Mouse (Mus musculus) lung, postnatal 0 days (tissue): ENCODE data around the gene Nme6. TPM values are rescaled to one million over a fixed set of nuclear protein-coding genes. Genes with fewer than 3 reads are reported as not detected.
A peak's percentile ranks its signal among the peaks of the same experiment; 100 is the strongest.
"Not testable (repeated sequence)": the region's sequence is repeated elsewhere in the genome, so short reads cannot be mapped to it uniquely, and the experiment has no call there.

Source experiments
- ATAC-seq: fragments of 200-750 bp; cut with Nextera tagmentation; 2 replicates; pipeline ENCODE4 v1.8.0; 2017; ENCODE audit warnings: moderate library complexity
- DNase-seq: peaks from one replicate; pipeline ENCODE4 v3.0.0-alpha.2; 2016; ENCODE audit warnings: low spot score
- H3K27ac ChIP-seq: fragments of 300-500 bp; sonication (generic); 2 replicates; pipeline ENCODE4 v1.5.1; 2014; ENCODE audit warnings: antibody characterized with exemption, mild to moderate bottlenecking, low read length, mixed read lengths
- H3K27me3 ChIP-seq: fragments of 300-500 bp; sonication (generic); replicated peaks from 2 replicates; pipeline ENCODE4 v1.6.1; 2014; ENCODE audit warnings: low read length, mixed read lengths; ENCODE audit not compliant: insufficient read depth
- H3K36me3 ChIP-seq: fragments of 300-500 bp; sonication (generic); 2 replicates; pipeline ENCODE4 v1.6.1; 2014; ENCODE audit warnings: low read length, mixed read lengths; ENCODE audit not compliant: insufficient read depth
- H3K4me1 ChIP-seq: fragments of 300-500 bp; sonication (generic); 2 replicates; pipeline ENCODE4 v1.6.1; 2014; ENCODE audit warnings: antibody characterized with exemption, low read depth, low read length, mixed read lengths; ENCODE audit not compliant: insufficient read depth
- H3K4me2 ChIP-seq: fragments of 300-500 bp; sonication (generic); replicated peaks from 2 replicates; pipeline ENCODE4 v1.6.1; 2014; ENCODE audit warnings: low read depth, mild to moderate bottlenecking, low read length, moderate library complexity, mixed read lengths
- H3K4me3 ChIP-seq: fragments of 300-500 bp; sonication (generic); 2 replicates; pipeline ENCODE4 v1.5.1; 2014; ENCODE audit warnings: low read depth, low read length
- H3K9ac ChIP-seq: fragments of 300-500 bp; sonication (generic); replicated peaks from 2 replicates; pipeline ENCODE4 v1.6.1; 2014; ENCODE audit warnings: low read depth, mild to moderate bottlenecking
- H3K9me3 ChIP-seq: fragments of 300-500 bp; sonication (generic); 2 replicates; pipeline ENCODE4 v1.6.1; 2016; ENCODE audit warnings: low read length, mixed read lengths
- CTCF ChIP-seq: IDR thresholded peaks from 2 replicates; pipeline ENCODE4 v1.5.1; 2016; ENCODE audit warnings: antibody characterized with exemption, mild to moderate bottlenecking
- EP300 ChIP-seq: IDR thresholded peaks from 2 replicates; pipeline ENCODE4 v1.6.1; 2016; ENCODE audit warnings: antibody characterized with exemption, mild to moderate bottlenecking, control low read depth
- WGBS: fragments of 180-500 bp; shearing (Covaris S2); extraction: QIAGEN DNeasy Blood & Tissue Kit; methylation state at CpG from one replicate; pipeline ENCODE4 v1.1.7; 2014; 5-methylcytosine and 5-hydroxymethylcytosine counted together
- polyA plus RNA-seq: library from polyadenylated mRNA; unstranded; fragments of >200 nt; fragmentation: Nextera tagmentation; extraction: Ambion mirVana; gene quantifications from 2 replicates; pipeline ENCODE4 v1.2.1, GENCODE M21; 2015

Nme6 gene
- 22.3 and 24.4 TPM in 2 replicates for polyA plus RNA-seq

DNA sequence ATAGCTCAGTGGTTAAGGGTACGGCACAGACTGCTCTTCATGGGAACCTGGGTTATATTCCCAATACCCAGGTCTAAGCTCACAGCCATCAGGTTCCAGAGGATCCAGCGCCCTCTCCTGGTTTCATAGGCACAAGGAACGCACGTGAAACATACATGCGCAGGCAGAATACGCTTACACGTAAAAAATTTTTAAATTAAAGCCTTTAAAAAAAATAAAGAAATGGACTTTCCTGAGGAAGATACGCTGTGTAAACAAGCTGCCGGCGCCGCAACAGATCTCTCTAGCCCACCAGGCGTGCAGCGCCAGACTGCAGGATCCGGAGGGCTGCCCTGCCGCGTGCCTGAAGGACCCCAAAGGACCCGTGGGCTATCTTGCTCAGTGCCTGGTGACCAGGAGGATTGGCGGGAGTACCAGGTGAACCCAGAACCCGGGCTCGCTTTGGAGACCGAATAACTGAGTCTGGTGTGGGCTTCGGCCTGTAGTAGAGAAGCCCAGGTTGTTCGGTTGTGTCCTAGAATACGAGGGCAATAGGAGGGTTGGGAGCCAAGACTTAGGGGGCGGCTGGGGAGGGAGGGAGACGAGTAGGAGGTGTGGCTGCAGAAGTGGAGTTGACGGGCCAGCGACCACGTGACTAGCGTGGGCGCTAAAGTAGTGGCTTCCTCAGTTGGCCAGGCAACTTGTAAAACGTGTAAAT, at the start of gene Nme6:
TSS of gene Nme6 (plus strand) at position 359 of the 697 bp plus-strand sequence.
- under 1% methylated on average over 32 of the region's 32 CpGs for WGBS
- H3K4me3 ChIP-seq, result peak within 1 kb of the TSS; percentile 64
- peak within 1 kb of the TSS; percentile 82 for H3K4me2 ChIP-seq
- H3K36me3 ChIP-seq, result no peaks in the 10 kb centered on the region
- peak within 1 kb of the TSS; percentile 61 for H3K27ac ChIP-seq
- ATAC-seq, result peak; percentile 98
- no peaks in the 10 kb centered on the region for H3K9me3 ChIP-seq
- TF ChIP-seq CTCF, result peak; percentile 80
- TF ChIP-seq EP300, result peak; percentile 69; the same call in 1 of the 2 replicates
- peaks cover 5% of the 10 kb centered on the region; the same call in 1 of the 2 replicates for H3K4me1 ChIP-seq
- H3K9ac ChIP-seq, result peak within 1 kb of the TSS; percentile 42
- no peaks in the 10 kb centered on the region for H3K27me3 ChIP-seq
- peak; percentile 90 for DNase-seq

DNA sequence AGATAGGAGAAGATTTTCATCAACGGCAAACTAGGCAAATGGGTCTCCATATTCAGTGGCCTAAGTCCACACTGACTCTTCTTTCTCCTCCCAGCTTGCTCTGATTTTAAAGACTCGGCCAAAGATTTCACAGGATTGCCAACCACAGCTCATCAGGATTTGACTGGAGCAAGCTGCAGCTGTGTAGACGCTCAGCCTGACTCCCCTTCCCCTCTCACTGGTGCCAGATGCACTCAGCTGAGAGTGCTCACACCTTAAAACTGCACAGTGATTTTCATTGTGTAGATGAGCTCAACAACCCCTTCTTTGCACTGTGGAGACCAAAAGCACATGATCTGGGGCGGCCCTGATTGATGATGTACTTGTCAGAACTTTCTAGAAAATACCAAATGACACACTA, 42.0 kb upstream of the Nme6 start, which contains the start of gene Fbxw27:
TSS of gene Fbxw27 (minus strand) at position 101 of the 400 bp plus-strand sequence.
- H3K4me1 ChIP-seq, H3K27me3 ChIP-seq, H3K4me3 ChIP-seq, H3K9ac ChIP-seq, H3K9me3 ChIP-seq, H3K36me3 ChIP-seq, H3K27ac ChIP-seq, H3K4me2 ChIP-seq, DNase-seq, ATAC-seq: not testable (repeated sequence)
- WGBS, result 76% methylated on average over 4 of the region's 4 CpGs

GRCm38 (mm10) chr9:109795221-109795620, 37.3 kb upstream of the Nme6 start:
- H3K27me3 ChIP-seq, result no peaks in the 10 kb centered on the region
- TF ChIP-seq CTCF (no peak), EP300 (no peak)
- WGBS, result 75% methylated on average over 2 of the region's 2 CpGs

GRCm38 (mm10) chr9:109795811-109796210, 36.7 kb upstream of the Nme6 start:
- no peak overlapping the region for H3K27ac ChIP-seq
- ATAC-seq (no peak), DNase-seq (no peak)
- H3K27me3 ChIP-seq, result no peaks in the 10 kb centered on the region
- H3K9ac ChIP-seq, result no peak overlapping the region
- H3K4me2 ChIP-seq, result no peak overlapping the region
- 69% methylated on average over 2 of the region's 2 CpGs for WGBS
- no peak overlapping the region for H3K4me3 ChIP-seq
- no peaks in the 10 kb centered on the region for H3K4me1 ChIP-seq
- no peaks in the 10 kb centered on the region for H3K9me3 ChIP-seq
- H3K36me3 ChIP-seq, result no peaks in the 10 kb centered on the region
- no peak for TF ChIP-seq CTCF
- TF ChIP-seq EP300, result no peak

More at GRCm38 (mm10) chr9:109795221-109795620, 37.3 kb upstream of the Nme6 start:
- Histone ChIP-seq H3K9me3 (no peaks in the 10 kb centered on the region), H3K4me2 (no peak overlapping the region), H3K27ac (no peak overlapping the region), H3K36me3 (no peaks in the 10 kb centered on the region), H3K4me3 (no peak overlapping the region), H3K9ac (no peak overlapping the region), H3K4me1 (no peaks in the 10 kb centered on the region)
- DNase-seq, result no peak
- ATAC-seq, result no peak

DNA sequence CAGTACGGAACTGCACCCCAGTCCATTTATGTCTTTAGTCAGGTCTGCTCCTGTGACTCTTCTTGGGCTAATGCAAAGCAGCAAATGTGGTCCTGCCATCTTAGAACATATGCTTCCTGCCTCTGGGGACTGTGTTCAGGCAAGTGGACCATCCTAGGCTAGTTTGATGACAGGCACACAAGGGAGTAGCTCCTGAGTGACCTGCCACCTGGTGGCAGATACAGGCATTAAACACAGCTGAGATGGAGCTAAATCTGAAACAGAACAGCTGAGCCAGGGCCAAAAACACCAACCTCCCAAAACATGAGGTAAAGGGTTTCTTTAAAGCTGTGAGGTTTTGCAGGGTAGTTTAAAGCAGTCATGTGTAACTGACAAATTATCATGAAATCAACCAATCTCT, 34.5 kb upstream of the Nme6 start:
- H3K9ac ChIP-seq, result no peak overlapping the region
- no peak for TF ChIP-seq EP300
- TF ChIP-seq CTCF, result peak; percentile 63
- no peaks in the 10 kb centered on the region for H3K36me3 ChIP-seq
- H3K27ac ChIP-seq, result no peak overlapping the region
- no peak overlapping the region for H3K4me2 ChIP-seq
- ATAC-seq (no peak), DNase-seq (peak; percentile 6)
- 79% methylated on average over 1 of the region's 1 CpGs for WGBS
- H3K4me3 ChIP-seq, result no peak overlapping the region
- no peaks in the 10 kb centered on the region for H3K27me3 ChIP-seq
- H3K4me1 ChIP-seq, result no peaks in the 10 kb centered on the region
- no peaks in the 10 kb centered on the region for H3K9me3 ChIP-seq

- 72% methylated on average over 2 of the region's 2 CpGs for WGBS
- not testable (repeated sequence) for H3K4me2 ChIP-seq, H3K27ac ChIP-seq, H3K4me3 ChIP-seq, DNase-seq, H3K27me3 ChIP-seq, H3K4me1 ChIP-seq, H3K9ac ChIP-seq, H3K9me3 ChIP-seq, ATAC-seq, H3K36me3 ChIP-seq
These were observed 27.0 kb upstream of the Nme6 start for GRCm38 (mm10) chr9:109805596-109805995.
